Mouse (Mus musculus) heart, postnatal 0 days (tissue): ENCODE results near the gene Palld. TPM values are rescaled to one million over a fixed set of nuclear protein-coding genes. Genes with fewer than 3 reads are reported as not detected.

Experiments used
- ATAC-seq: fragments of 200-750 bp; cut with Nextera tagmentation; 2 replicates; pipeline ENCODE4 v1.8.0; 2017; ENCODE audit warnings: low read depth, moderate number of reproducible peaks, moderate library complexity; ENCODE audit not compliant: insufficient read depth
- DNase-seq: peaks from one replicate; pipeline ENCODE4 v3.0.0-alpha.2; 2016; ENCODE audit warnings: low spot score
- H3K27ac ChIP-seq: fragments of 300-500 bp; sonication (generic); 2 replicates; pipeline ENCODE4 v1.5.1; 2014; ENCODE audit warnings: low read depth, mild to moderate bottlenecking
- H3K27me3 ChIP-seq: fragments of 300-500 bp; sonication (generic); 2 replicates; pipeline ENCODE4 v1.6.1; 2014; ENCODE audit warnings: low read length, mixed read lengths; ENCODE audit not compliant: control insufficient read depth, insufficient read depth
- H3K36me3 ChIP-seq: fragments of 300-500 bp; sonication (generic); replicated peaks from 2 replicates; pipeline ENCODE4 v1.6.1; 2014; ENCODE audit warnings: low read length, mixed read lengths; ENCODE audit not compliant: control insufficient read depth, insufficient read depth
- H3K4me1 ChIP-seq: fragments of 300-500 bp; sonication (generic); 2 replicates; pipeline ENCODE4 v1.6.1; 2014; ENCODE audit warnings: antibody characterized with exemption; ENCODE audit not compliant: control insufficient read depth, insufficient read depth
- H3K4me2 ChIP-seq: fragments of 300-500 bp; sonication (generic); 2 replicates; pipeline ENCODE4 v1.6.1; 2014; ENCODE audit warnings: low read depth, mild to moderate bottlenecking, low read length, moderate library complexity
- H3K4me3 ChIP-seq: fragments of 300-500 bp; sonication (generic); 2 replicates; pipeline ENCODE4 v1.5.1; 2014; ENCODE audit warnings: low read depth, low read length
- H3K9ac ChIP-seq: fragments of 300-500 bp; sonication (generic); replicated peaks from 2 replicates; pipeline ENCODE4 v1.6.1; 2014; ENCODE audit warnings: low read depth, low read length, mixed read lengths
- H3K9me3 ChIP-seq: fragments of 300-500 bp; sonication (generic); replicated peaks from 2 replicates; pipeline ENCODE4 v1.6.1; 2016; ENCODE audit warnings: low read length; ENCODE audit not compliant: control insufficient read depth
- CTCF ChIP-seq: IDR thresholded peaks from 2 replicates; pipeline ENCODE4 v1.5.1; 2016; ENCODE audit warnings: antibody characterized with exemption, control low read depth, low read depth
- EP300 ChIP-seq: IDR thresholded peaks from 2 replicates; pipeline ENCODE4 v1.6.1; 2016; ENCODE audit warnings: antibody characterized with exemption, low read depth
- WGBS: fragments of 180-500 bp; shearing (Covaris S2); extraction: QIAGEN DNeasy Blood & Tissue Kit; methylation state at CpG from one replicate; pipeline ENCODE4 v1.1.7; 2014; 5-methylcytosine and 5-hydroxymethylcytosine counted together
- polyA plus RNA-seq: library from polyadenylated mRNA; unstranded; fragments of >200 nt; fragmentation: Nextera tagmentation; extraction: Ambion mirVana; gene quantifications from 2 replicates; pipeline ENCODE4 v1.2.1, GENCODE M21; 2015
- total RNA-seq: library from RNA; depleted of rRNA; stranded (reverse); fragments of >200 nt; gene quantifications from 2 replicates; pipeline ENCODE4 v1.2.3, GENCODE M21; 2014; ENCODE audit warnings: low replicate concordance

The Palld gene
- total and polyA plus RNA-seq, 2 experiments from 2014 or later, result 103 to 127 TPM

GRCm38 (mm10) chr8:61865365-61865764 lies 37.1 kb downstream of the Palld start:
- Histone ChIP-seq H3K4me3 (no peak overlapping the region), H3K9me3 (no peaks in the 10 kb centered on the region), H3K4me1 (peaks cover 12% of the 10 kb centered on the region; the same call in 1 of the 2 replicates), H3K27me3 (no peaks in the 10 kb centered on the region), H3K9ac (no peak overlapping the region), H3K27ac (no peak overlapping the region), H3K4me2 (no peak overlapping the region), H3K36me3 (no peaks in the 10 kb centered on the region)
- TF ChIP-seq CTCF (no peak), EP300 (no peak)
- WGBS, result 63% methylated on average over 7 of the region's 7 CpGs
- ATAC-seq, result no peak
- DNase-seq, result no peak

- Histone ChIP-seq H3K4me3 (no peak overlapping the region), H3K4me1 (peaks cover 33% of the 10 kb centered on the region), H3K27me3 (no peaks in the 10 kb centered on the region), H3K36me3 (0 out of 2 replicates have a peak, but pooled peaks cover 2% of the 10 kb centered on the region), H3K9me3 (no peaks in the 10 kb centered on the region), H3K4me2 (peak overlapping the region; percentile 15), H3K27ac (peak overlapping the region; percentile 57), H3K9ac (no peak overlapping the region)
- TF ChIP-seq EP300, result 0 out of 2 replicates have a peak, but pooled peaks have one; percentile 31
- no peak for TF ChIP-seq CTCF
- 28% methylated on average over 4 of the region's 4 CpGs for WGBS
- DNase-seq (peak; percentile 81), ATAC-seq (peak; percentile 89)
These were observed 51.2 kb downstream of the Palld start for GRCm38 (mm10) chr8:61851270-61851669.

- TF ChIP-seq EP300, result no peak
- no peak for TF ChIP-seq CTCF
- H3K27me3 ChIP-seq, result no peaks in the 10 kb centered on the region
- H3K4me1 ChIP-seq, result peaks cover 44% of the 10 kb centered on the region
- DNase-seq, result no peak
- no peak overlapping the region for H3K4me2 ChIP-seq
- no peak overlapping the region for H3K4me3 ChIP-seq
- 0 out of 2 replicates have a peak, but pooled peaks cover 3% of the 10 kb centered on the region for H3K36me3 ChIP-seq
- H3K9ac ChIP-seq, result 0 out of 2 replicates have a peak overlapping the region, but pooled peaks have one; percentile 9
- ATAC-seq, result no peak
- no peaks in the 10 kb centered on the region for H3K9me3 ChIP-seq
- peak overlapping the region; percentile 63 for H3K27ac ChIP-seq
- WGBS, result 32% methylated on average over 7 of the region's 7 CpGs
These were observed 53.8 kb downstream of the Palld start for GRCm38 (mm10) chr8:61848581-61849162.

DNA sequence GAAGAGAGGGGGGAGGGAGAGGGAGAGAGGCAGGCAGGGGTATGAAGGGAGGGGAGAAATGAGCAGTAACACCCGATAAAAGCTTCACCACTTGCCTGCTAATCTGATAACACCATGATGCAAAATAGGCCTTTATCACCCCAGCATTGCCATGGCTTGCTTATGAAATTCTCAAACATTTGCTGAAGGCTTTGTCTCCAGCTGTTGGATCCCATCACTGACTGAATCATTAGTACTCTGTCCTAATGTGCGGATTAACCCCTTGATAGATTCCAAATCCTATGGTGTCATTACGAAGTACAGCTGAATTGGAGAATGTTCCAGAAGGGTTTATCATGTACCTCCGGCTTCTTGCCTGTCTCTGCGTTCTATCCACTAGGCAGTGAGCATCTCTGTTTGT lies 55.0 kb downstream of the Palld start:
- no peak overlapping the region for H3K4me3 ChIP-seq
- WGBS, result 65% methylated on average over 5 of the region's 5 CpGs
- H3K4me2 ChIP-seq, result no peak overlapping the region
- no peak for DNase-seq
- H3K9ac ChIP-seq, result no peak overlapping the region
- peaks cover 49% of the 10 kb centered on the region for H3K4me1 ChIP-seq
- H3K27ac ChIP-seq, result 0 out of 2 replicates have a peak overlapping the region, but pooled peaks have one; percentile 15
- 0 out of 2 replicates have a peak, but pooled peaks cover 3% of the 10 kb centered on the region for H3K36me3 ChIP-seq
- no peaks in the 10 kb centered on the region for H3K9me3 ChIP-seq
- H3K27me3 ChIP-seq, result no peaks in the 10 kb centered on the region
- no peak for ATAC-seq
- no peak for TF ChIP-seq CTCF
- TF ChIP-seq EP300, result no peak

- Histone ChIP-seq H3K4me1 (peaks cover 31% of the 10 kb centered on the region), H3K27ac (no peak overlapping the region), H3K27me3 (no peaks in the 10 kb centered on the region), H3K4me3 (no peak overlapping the region), H3K9me3 (no peaks in the 10 kb centered on the region), H3K4me2 (no peak overlapping the region), H3K36me3 (0 out of 2 replicates have a peak, but pooled peaks cover 3% of the 10 kb centered on the region), H3K9ac (no peak overlapping the region)
- 79% methylated on average over 2 of the region's 2 CpGs for WGBS
- no peak for TF ChIP-seq CTCF
- no peak for TF ChIP-seq EP300
- DNase-seq (no peak), ATAC-seq (no peak)
These were observed 57.5 kb downstream of the Palld start for GRCm38 (mm10) chr8:61844992-61845391.
